Mouse (Mus musculus) hindbrain, embryonic 10.5 days (tissue): ENCODE results near the gene Abcc1. TPM values are rescaled to one million over a fixed set of nuclear protein-coding genes. Genes with fewer than 3 reads are reported as not detected.

Source experiments
- DNase-seq: peaks from one replicate; pipeline ENCODE4 v3.0.0-alpha.2; 2017; ENCODE audit warnings: low spot score
- H3K27ac ChIP-seq: fragments of 300-500 bp; sonication (generic); 2 replicates; pipeline ENCODE4 v1.5.1; 2016; ENCODE audit warnings: mild to moderate bottlenecking, moderate library complexity
- H3K27me3 ChIP-seq: fragments of 300-500 bp; sonication (generic); 2 replicates; pipeline ENCODE4 v1.6.1; 2016; ENCODE audit warnings: mild to moderate bottlenecking; ENCODE audit not compliant: poor library complexity, insufficient read depth, severe bottlenecking
- H3K36me3 ChIP-seq: fragments of 300-500 bp; sonication (generic); 2 replicates; pipeline ENCODE4 v1.6.1; 2016; ENCODE audit warnings: mild to moderate bottlenecking, moderate library complexity
- H3K4me1 ChIP-seq: fragments of 300-500 bp; sonication (generic); replicated peaks from 2 replicates; pipeline ENCODE4 v1.6.1; 2016; ENCODE audit warnings: mild to moderate bottlenecking
- H3K4me3 ChIP-seq: fragments of 300-500 bp; sonication (generic); 2 replicates; pipeline ENCODE4 v1.5.1; 2016; ENCODE audit warnings: mild to moderate bottlenecking, moderate library complexity
- H3K9me3 ChIP-seq: fragments of 300-500 bp; sonication (generic); 2 replicates; pipeline ENCODE4 v1.6.1; 2016; ENCODE audit warnings: mild to moderate bottlenecking, moderate library complexity
- WGBS: fragments of 180-500 bp; shearing (Covaris S2); methylation state at CpG from one replicate; pipeline ENCODE4 v1.1.7; 2016; 5-methylcytosine and 5-hydroxymethylcytosine counted together
- polyA plus RNA-seq: library from polyadenylated mRNA; unstranded; fragments of >200 nt; fragmentation: Nextera tagmentation; extraction: Ambion mirVana; gene quantifications from 2 replicates; pipeline ENCODE4 v1.2.1, GENCODE M21; 2016

Abcc1 gene
- polyA plus RNA-seq, result 8.3 and 9.9 TPM in 2 replicates

GRCm38 (mm10) chr16:14361362-14362098, at the start of gene Abcc1:
Gene Abcc1, plus strand, starts transcription at chr16:14361558.
- Histone ChIP-seq H3K27ac (peak within 1 kb of the TSS; percentile 93), H3K4me1 (peaks cover 16% of the 10 kb centered on the region), H3K27me3 (no peaks in the 10 kb centered on the region), H3K4me3 (peak within 1 kb of the TSS; percentile 88), H3K9me3 (no peaks in the 10 kb centered on the region), H3K36me3 (no peaks in the 10 kb centered on the region)
- peak; percentile 78 for DNase-seq
- WGBS, result under 1% methylated on average over 64 of the region's 64 CpGs

GRCm38 (mm10) chr16:14312914-14313313, 48.4 kb upstream of the Abcc1 start:
- Histone ChIP-seq H3K27me3 (no peaks in the 10 kb centered on the region), H3K27ac (no peak overlapping the region), H3K4me1 (peaks cover 18% of the 10 kb centered on the region), H3K36me3 (peaks cover 60% of the 10 kb centered on the region), H3K9me3 (no peaks in the 10 kb centered on the region), H3K4me3 (no peak overlapping the region)
- 96% methylated on average over 7 of the region's 7 CpGs for WGBS
- DNase-seq, result no peak

- DNase-seq, result peak; percentile 95
- Histone ChIP-seq H3K9me3 (no peaks in the 10 kb centered on the region), H3K27ac (peak within 1 kb of the TSS; percentile 96), H3K36me3 (peaks cover 19% of the 10 kb centered on the region), H3K4me1 (peaks cover 18% of the 10 kb centered on the region), H3K27me3 (no peaks in the 10 kb centered on the region), H3K4me3 (peak within 1 kb of the TSS; percentile 80)
- 5% methylated on average over 51 of the region's 51 CpGs for WGBS
Measured at GRCm38 (mm10) chr16:14316884-14317876, 44.2 kb upstream of the Abcc1 start, which contains the start of gene Fopnl. Gene Fopnl, minus strand, starts transcription at chr16:14317405.

- Histone ChIP-seq H3K4me1 (peaks cover 18% of the 10 kb centered on the region), H3K27me3 (no peaks in the 10 kb centered on the region), H3K9me3 (no peaks in the 10 kb centered on the region), H3K27ac (no peak overlapping the region), H3K4me3 (no peak overlapping the region), H3K36me3 (no peaks in the 10 kb centered on the region)
- WGBS, result 87% methylated on average over 3 of the region's 3 CpGs
- no peak for DNase-seq
Measured at GRCm38 (mm10) chr16:14319681-14320080, 41.7 kb upstream of the Abcc1 start.

GRCm38 (mm10) chr16:14320494-14320893, 40.9 kb upstream of the Abcc1 start:
- WGBS, result 56% methylated on average over 1 of the region's 1 CpGs
- Histone ChIP-seq H3K4me3 (no peak overlapping the region), H3K9me3 (no peaks in the 10 kb centered on the region), H3K27me3 (no peaks in the 10 kb centered on the region), H3K4me1 (peaks cover 16% of the 10 kb centered on the region), H3K36me3 (no peaks in the 10 kb centered on the region), H3K27ac (no peak overlapping the region)
- DNase-seq, result no peak

GRCm38 (mm10) chr16:14328156-14328555, 33.2 kb upstream of the Abcc1 start:
- no peak for DNase-seq
- H3K36me3 ChIP-seq, result no peaks in the 10 kb centered on the region
- H3K27me3 ChIP-seq, result no peaks in the 10 kb centered on the region
- H3K9me3 ChIP-seq, result no peaks in the 10 kb centered on the region
- WGBS, result 76% methylated on average over 1 of the region's 1 CpGs
- no peak overlapping the region for H3K27ac ChIP-seq
- no peak overlapping the region for H3K4me3 ChIP-seq
- H3K4me1 ChIP-seq, result no peaks in the 10 kb centered on the region

GRCm38 (mm10) chr16:14344967-14345366, 16.4 kb upstream of the Abcc1 start:
- Histone ChIP-seq H3K36me3 (no peaks in the 10 kb centered on the region), H3K9me3 (no peaks in the 10 kb centered on the region), H3K27ac (no peak overlapping the region), H3K4me3 (no peak overlapping the region), H3K27me3 (no peaks in the 10 kb centered on the region), H3K4me1 (no peaks in the 10 kb centered on the region)
- no peak for DNase-seq
- 74% methylated on average over 3 of the region's 3 CpGs for WGBS

GRCm38 (mm10) chr16:14351571-14351970, 9.8 kb upstream of the Abcc1 start:
- H3K9me3 ChIP-seq, result no peaks in the 10 kb centered on the region
- H3K4me1 ChIP-seq, result no peaks in the 10 kb centered on the region
- no peak for DNase-seq
- no peak overlapping the region for H3K4me3 ChIP-seq
- H3K36me3 ChIP-seq, result no peaks in the 10 kb centered on the region
- no peaks in the 10 kb centered on the region for H3K27me3 ChIP-seq
- H3K27ac ChIP-seq, result no peak overlapping the region

GRCm38 (mm10) chr16:14352234-14352633, 9.1 kb upstream of the Abcc1 start:
- H3K9me3 ChIP-seq, result no peaks in the 10 kb centered on the region
- H3K4me1 ChIP-seq, result no peaks in the 10 kb centered on the region
- no peaks in the 10 kb centered on the region for H3K36me3 ChIP-seq
- H3K4me3 ChIP-seq, result no peak overlapping the region
- DNase-seq, result no peak
- no peaks in the 10 kb centered on the region for H3K27me3 ChIP-seq
- no peak overlapping the region for H3K27ac ChIP-seq
- 84% methylated on average over 3 of the region's 3 CpGs for WGBS

- no peaks in the 10 kb centered on the region for H3K27me3 ChIP-seq
- H3K4me3 ChIP-seq, result no peak overlapping the region
- H3K36me3 ChIP-seq, result no peaks in the 10 kb centered on the region
- H3K4me1 ChIP-seq, result no peaks in the 10 kb centered on the region
- no peak for DNase-seq
- H3K27ac ChIP-seq, result no peak overlapping the region
- no peaks in the 10 kb centered on the region for H3K9me3 ChIP-seq
- WGBS, result 69% methylated on average over 5 of the region's 5 CpGs
Measured at GRCm38 (mm10) chr16:14352663-14353062, 8.7 kb upstream of the Abcc1 start.

GRCm38 (mm10) chr16:14357859-14358258, 3.5 kb upstream of the Abcc1 start:
- no peak overlapping the region for H3K4me3 ChIP-seq
- H3K36me3 ChIP-seq, result no peaks in the 10 kb centered on the region
- H3K4me1 ChIP-seq, result peaks cover 16% of the 10 kb centered on the region
- no peak for DNase-seq
- no peaks in the 10 kb centered on the region for H3K9me3 ChIP-seq
- no peak overlapping the region for H3K27ac ChIP-seq
- WGBS, result 76% methylated on average over 2 of the region's 2 CpGs
- H3K27me3 ChIP-seq, result no peaks in the 10 kb centered on the region

- Histone ChIP-seq H3K4me1 (peaks cover 16% of the 10 kb centered on the region), H3K9me3 (no peaks in the 10 kb centered on the region), H3K27ac (no peak overlapping the region), H3K27me3 (no peaks in the 10 kb centered on the region), H3K4me3 (no peak overlapping the region), H3K36me3 (no peaks in the 10 kb centered on the region)
- no peak for DNase-seq
- 85% methylated on average over 1 of the region's 1 CpGs for WGBS
Measured at GRCm38 (mm10) chr16:14358531-14358930, 2.8 kb upstream of the Abcc1 start.

- Histone ChIP-seq H3K4me1 (peaks cover 16% of the 10 kb centered on the region), H3K9me3 (no peaks in the 10 kb centered on the region), H3K4me3 (peak overlapping the region; percentile 88), H3K27ac (peak overlapping the region; percentile 93), H3K27me3 (no peaks in the 10 kb centered on the region), H3K36me3 (no peaks in the 10 kb centered on the region)
- under 1% methylated on average over 7 of the region's 7 CpGs for WGBS
- no peak for DNase-seq
Measured at GRCm38 (mm10) chr16:14360931-14361330, 427 bp upstream of the Abcc1 start.
